Mouse (Mus musculus) kidney, embryonic 15.5 days (tissue): Measurements from ENCODE around the gene Babam2. TPM values are rescaled to one million over a fixed set of nuclear protein-coding genes. Genes with fewer than 3 reads are reported as not detected.

ENCODE experiments used
- ATAC-seq: fragments of 200-750 bp; cut with Nextera tagmentation; replicated peaks from 2 replicates; pipeline ENCODE4 v1.8.0; 2017; ENCODE audit warnings: moderate TSS enrichment; ENCODE audit not compliant: low FRiP score
- H3K27ac ChIP-seq: fragments of 300-500 bp; sonication (generic); 2 replicates; pipeline ENCODE4 v1.5.1; 2015; ENCODE audit warnings: mild to moderate bottlenecking, inconsistent platforms
- H3K27me3 ChIP-seq: fragments of 300-500 bp; sonication (generic); 2 replicates; pipeline ENCODE4 v1.6.1; 2015; ENCODE audit warnings: inconsistent platforms
- H3K36me3 ChIP-seq: fragments of 300-500 bp; sonication (generic); 2 replicates; pipeline ENCODE4 v1.6.1; 2015; ENCODE audit warnings: inconsistent platforms
- H3K4me1 ChIP-seq: fragments of 300-500 bp; sonication (generic); 2 replicates; pipeline ENCODE4 v1.6.1; 2015; ENCODE audit warnings: inconsistent platforms
- H3K4me2 ChIP-seq: fragments of 300-500 bp; sonication (generic); 2 replicates; pipeline ENCODE4 v1.6.1; 2015; ENCODE audit warnings: moderate library complexity, mild to moderate bottlenecking, inconsistent platforms
- H3K4me3 ChIP-seq: fragments of 300-500 bp; sonication (generic); replicated peaks from 2 replicates; pipeline ENCODE4 v1.5.1; 2015; ENCODE audit warnings: mild to moderate bottlenecking, inconsistent platforms
- H3K9ac ChIP-seq: fragments of 300-500 bp; sonication (generic); 2 replicates; pipeline ENCODE4 v1.6.1; 2015; ENCODE audit warnings: mild to moderate bottlenecking, inconsistent platforms
- H3K9me3 ChIP-seq: fragments of 300-500 bp; sonication (generic); replicated peaks from 2 replicates; pipeline ENCODE4 v1.6.1; 2016; ENCODE audit warnings: inconsistent platforms
- WGBS: fragments of 180-500 bp; shearing (Covaris S2); methylation state at CpG from one replicate; pipeline ENCODE4 v1.1.7; 2015; ENCODE audit warnings: mixed read lengths; 5-methylcytosine and 5-hydroxymethylcytosine counted together
- polyA plus RNA-seq: library from polyadenylated mRNA; unstranded; fragments of >200 nt; fragmentation: Nextera tagmentation; extraction: Ambion mirVana; gene quantifications from 2 replicates; pipeline ENCODE4 v1.2.1, GENCODE M21; 2015

Babam2 gene
- polyA plus RNA-seq, 1 experiment from 2014 or later, result 83.2 TPM

DNA sequence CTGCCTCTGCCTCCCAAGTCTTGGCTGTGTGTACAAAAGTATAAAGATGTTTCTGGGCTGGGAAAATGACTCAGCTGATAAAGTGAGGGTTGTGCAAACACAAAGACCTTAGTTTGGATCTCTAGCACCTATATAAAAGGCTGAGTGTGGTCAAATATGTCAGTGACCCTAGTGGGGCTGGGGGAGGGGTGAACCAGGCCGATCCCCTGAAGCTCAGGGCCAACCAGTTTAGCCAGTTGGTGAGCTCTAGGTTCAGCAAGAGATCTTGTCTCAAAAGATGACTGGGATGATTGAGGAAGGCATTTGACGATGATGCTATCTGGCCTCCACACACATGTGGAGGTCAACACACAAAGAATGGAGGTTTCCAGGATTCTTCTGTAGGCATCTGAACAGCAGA is 320.8 kb downstream of the Babam2 start:
- no peak for ATAC-seq
- Histone ChIP-seq H3K36me3 (no peaks in the 10 kb centered on the region), H3K4me3 (no peak overlapping the region), H3K4me1 (no peaks in the 10 kb centered on the region), H3K27me3 (no peaks in the 10 kb centered on the region), H3K4me2 (no peak overlapping the region), H3K27ac (no peak overlapping the region), H3K9me3 (no peaks in the 10 kb centered on the region), H3K9ac (no peak overlapping the region)
- WGBS, result 81% methylated on average over 2 of the region's 2 CpGs

- Histone ChIP-seq H3K27me3 (no peaks in the 10 kb centered on the region), H3K9me3 (no peaks in the 10 kb centered on the region), H3K9ac (no peak overlapping the region), H3K27ac (no peak overlapping the region), H3K4me3 (no peak overlapping the region), H3K4me2 (no peak overlapping the region), H3K4me1 (0 out of 2 replicates have a peak, but pooled peaks cover 6% of the 10 kb centered on the region), H3K36me3 (no peaks in the 10 kb centered on the region)
- no peak for ATAC-seq
- WGBS, result 82% methylated on average over 3 of the region's 3 CpGs
Observed at GRCm38 (mm10) chr5:32029834-32030433, 332.4 kb downstream of the Babam2 start.

DNA sequence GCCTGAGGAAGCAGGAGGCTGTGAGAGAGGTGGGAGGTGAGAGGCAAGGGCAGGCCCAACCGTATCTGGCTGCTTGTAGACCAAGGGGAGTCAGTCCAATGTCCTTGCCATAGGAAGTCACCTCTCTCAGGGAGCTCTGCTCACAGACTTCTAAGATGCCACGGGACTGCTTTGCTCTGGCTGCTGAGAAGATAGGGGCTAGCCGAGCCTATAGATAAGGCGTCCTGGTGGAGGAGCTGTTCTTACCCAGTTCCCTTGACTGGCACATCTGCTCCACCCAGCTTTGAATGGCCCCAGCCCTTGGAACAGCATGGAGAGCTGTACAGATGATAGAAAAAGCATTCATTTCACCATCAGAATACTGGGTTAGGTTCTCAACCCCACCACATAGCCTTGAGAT is 335.7 kb downstream of the Babam2 start:
- H3K36me3 ChIP-seq, result no peaks in the 10 kb centered on the region
- no peaks in the 10 kb centered on the region for H3K9me3 ChIP-seq
- H3K27ac ChIP-seq, result no peak overlapping the region
- no peak for ATAC-seq
- H3K9ac ChIP-seq, result no peak overlapping the region
- no peak overlapping the region for H3K4me2 ChIP-seq
- H3K27me3 ChIP-seq, result no peaks in the 10 kb centered on the region
- H3K4me3 ChIP-seq, result no peak overlapping the region
- 65% methylated on average over 4 of the region's 4 CpGs for WGBS
- H3K4me1 ChIP-seq, result 0 out of 2 replicates have a peak, but pooled peaks cover 6% of the 10 kb centered on the region

- H3K27ac ChIP-seq, result no peak overlapping the region
- no peaks in the 10 kb centered on the region for H3K9me3 ChIP-seq
- no peak overlapping the region for H3K9ac ChIP-seq
- H3K27me3 ChIP-seq, result no peaks in the 10 kb centered on the region
- H3K4me3 ChIP-seq, result no peak overlapping the region
- no peak for ATAC-seq
- H3K36me3 ChIP-seq, result no peaks in the 10 kb centered on the region
- no peak overlapping the region for H3K4me2 ChIP-seq
- 0 out of 2 replicates have a peak, but pooled peaks cover 6% of the 10 kb centered on the region for H3K4me1 ChIP-seq
Observed at GRCm38 (mm10) chr5:32033621-32034020, 336.1 kb downstream of the Babam2 start.

DNA sequence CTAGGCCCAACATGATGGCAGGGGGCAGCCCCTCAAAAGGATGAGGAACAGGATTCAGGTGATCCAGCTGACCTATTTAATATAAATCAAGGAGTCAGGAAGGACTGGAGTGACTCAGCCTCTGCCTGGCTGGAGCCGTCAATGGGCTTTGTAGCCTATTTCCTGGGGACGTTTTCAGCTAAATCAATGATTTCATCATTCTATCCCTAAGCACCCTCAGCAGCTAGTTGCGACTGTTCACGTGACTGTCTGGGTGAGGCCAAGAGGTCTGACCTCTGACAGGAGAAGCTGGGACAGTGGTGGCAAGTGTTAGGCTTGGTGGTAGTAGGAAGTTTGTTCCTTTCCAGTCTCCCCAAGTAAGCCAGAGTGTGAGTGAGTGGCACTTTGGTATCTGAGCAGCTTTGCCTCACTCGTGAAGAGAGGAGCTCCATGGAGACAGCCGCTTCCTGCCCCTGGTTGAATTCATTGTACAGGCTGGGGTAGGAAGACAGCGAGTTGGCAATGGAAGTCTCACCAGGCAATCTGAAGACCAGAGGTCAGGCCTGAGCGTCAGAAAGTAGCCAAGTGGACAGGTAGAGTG is 337.1 kb downstream of the Babam2 start:
- WGBS, result 70% methylated on average over 8 of the region's 8 CpGs
- Histone ChIP-seq H3K36me3 (no peaks in the 10 kb centered on the region), H3K27ac (no peak overlapping the region)

GRCm38 (mm10) chr5:32035721-32036320 is 338.3 kb downstream of the Babam2 start:
- H3K27ac ChIP-seq, result no peak overlapping the region
- H3K27me3 ChIP-seq, result no peaks in the 10 kb centered on the region
- H3K9ac ChIP-seq, result no peak overlapping the region
- no peak overlapping the region for H3K4me2 ChIP-seq
- 0 out of 2 replicates have a peak, but pooled peaks cover 6% of the 10 kb centered on the region for H3K4me1 ChIP-seq
- H3K36me3 ChIP-seq, result no peaks in the 10 kb centered on the region
- ATAC-seq, result no peak
- 71% methylated on average over 7 of the region's 7 CpGs for WGBS
- no peaks in the 10 kb centered on the region for H3K9me3 ChIP-seq
- H3K4me3 ChIP-seq, result no peak overlapping the region

More for the DNA sequence above, 337.1 kb downstream of the Babam2 start:
- Histone ChIP-seq H3K4me3 (no peak overlapping the region), H3K4me1 (0 out of 2 replicates have a peak, but pooled peaks cover 6% of the 10 kb centered on the region), H3K27me3 (no peaks in the 10 kb centered on the region), H3K9me3 (no peaks in the 10 kb centered on the region), H3K4me2 (no peak overlapping the region), H3K9ac (no peak overlapping the region)
- no peak for ATAC-seq

DNA sequence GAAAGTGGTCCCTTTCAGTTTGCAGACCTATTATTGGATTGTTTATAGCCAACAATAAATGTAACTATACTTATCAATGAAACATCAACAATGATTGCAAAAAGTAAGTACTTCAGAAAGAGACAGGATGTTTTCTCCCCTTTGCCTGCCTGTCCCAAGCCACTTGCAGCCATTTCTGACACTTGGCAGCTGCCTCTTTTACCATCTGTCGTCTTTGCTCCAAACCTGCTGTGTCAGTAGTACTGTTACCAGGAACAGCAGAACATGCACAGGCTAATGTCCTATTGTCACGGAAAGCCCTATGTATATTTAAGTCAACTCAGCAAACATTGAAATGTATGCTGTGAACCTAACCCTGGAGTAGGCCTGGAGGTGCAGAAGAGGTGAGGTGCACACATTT is 339.4 kb downstream of the Babam2 start:
- ATAC-seq, result no peak
- no peaks in the 10 kb centered on the region for H3K27me3 ChIP-seq
- 64% methylated on average over 2 of the region's 2 CpGs for WGBS

DNA sequence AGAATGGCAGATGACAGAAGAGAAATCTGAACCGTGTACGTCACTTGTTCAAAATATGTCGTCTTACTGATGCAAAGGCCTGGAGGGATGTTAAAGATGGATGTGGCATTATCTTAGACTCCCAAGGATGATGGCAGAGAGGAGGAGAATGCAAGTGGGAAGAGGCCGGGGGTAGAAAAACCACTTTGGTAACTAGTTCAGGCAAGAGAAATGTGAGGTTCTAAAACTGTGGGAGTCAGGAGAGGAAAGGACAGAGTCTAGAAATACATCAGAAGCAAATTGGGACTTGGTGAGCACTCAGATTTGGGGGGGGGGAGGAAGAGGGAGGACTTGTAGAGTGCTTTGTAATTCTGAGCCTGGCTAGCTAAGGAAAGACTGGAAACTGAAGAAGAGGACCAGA is 340.1 kb downstream of the Babam2 start:
- H3K4me3 ChIP-seq, result no peak overlapping the region
- WGBS, result 95% methylated on average over 4 of the region's 4 CpGs
- H3K4me2 ChIP-seq, result no peak overlapping the region
- no peaks in the 10 kb centered on the region for H3K36me3 ChIP-seq
- H3K9ac ChIP-seq, result no peak overlapping the region
- no peaks in the 10 kb centered on the region for H3K9me3 ChIP-seq
- H3K27ac ChIP-seq, result no peak overlapping the region
- no peaks in the 10 kb centered on the region for H3K27me3 ChIP-seq
- no peak for ATAC-seq
- 0 out of 2 replicates have a peak, but pooled peaks cover 5% of the 10 kb centered on the region for H3K4me1 ChIP-seq

More for the DNA sequence above, 339.4 kb downstream of the Babam2 start:
- Histone ChIP-seq H3K4me2 (no peak overlapping the region), H3K9ac (no peak overlapping the region), H3K36me3 (no peaks in the 10 kb centered on the region), H3K4me1 (0 out of 2 replicates have a peak, but pooled peaks cover 6% of the 10 kb centered on the region), H3K27ac (no peak overlapping the region), H3K4me3 (no peak overlapping the region), H3K9me3 (no peaks in the 10 kb centered on the region)

DNA sequence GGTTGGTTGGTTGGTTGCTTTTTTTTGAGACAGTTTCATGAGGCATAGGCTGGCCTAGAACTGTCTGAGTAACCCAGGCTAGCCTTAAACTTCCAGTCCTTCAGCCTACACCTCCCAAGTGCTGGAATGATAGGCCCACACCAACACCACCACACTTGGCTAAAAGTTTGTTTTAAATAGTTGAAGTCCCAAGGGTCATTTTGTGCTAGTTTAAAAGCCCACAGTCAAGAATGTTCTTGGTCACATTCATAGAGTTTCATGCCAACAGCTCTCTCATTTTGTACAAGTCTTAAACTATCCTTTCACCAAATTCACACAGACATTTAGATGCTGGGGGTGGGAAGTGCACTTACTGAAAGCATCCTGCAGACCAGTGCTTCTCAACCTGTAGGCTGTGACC is 341.5 kb downstream of the Babam2 start:
- ATAC-seq, result no peak
- Histone ChIP-seq H3K27ac (no peak overlapping the region), H3K4me2 (no peak overlapping the region), H3K9ac (no peak overlapping the region), H3K4me3 (no peak overlapping the region), H3K9me3 (no peaks in the 10 kb centered on the region), H3K4me1 (peaks cover 14% of the 10 kb centered on the region), H3K27me3 (no peaks in the 10 kb centered on the region), H3K36me3 (no peaks in the 10 kb centered on the region)

DNA sequence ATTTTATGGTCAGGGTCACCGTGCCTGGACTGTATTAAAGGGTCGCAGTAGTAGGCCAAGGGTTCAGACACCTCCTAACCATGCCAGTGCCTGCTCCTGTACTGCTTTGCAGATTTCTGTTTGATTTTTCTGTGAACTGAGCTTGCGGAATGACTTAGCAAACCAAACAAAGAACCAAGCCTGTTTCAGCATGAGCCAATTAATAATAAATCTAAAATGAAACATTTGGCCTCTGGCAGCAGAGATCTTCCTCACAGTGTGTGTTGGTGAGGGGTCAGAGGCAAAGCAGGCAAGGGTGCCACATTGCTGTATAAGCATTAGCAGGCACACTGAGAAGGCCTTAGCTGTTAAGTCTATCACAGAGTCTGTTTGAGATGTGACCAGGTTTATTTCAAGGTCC is 342.0 kb downstream of the Babam2 start:
- H3K27ac ChIP-seq, result no peak overlapping the region

DNA sequence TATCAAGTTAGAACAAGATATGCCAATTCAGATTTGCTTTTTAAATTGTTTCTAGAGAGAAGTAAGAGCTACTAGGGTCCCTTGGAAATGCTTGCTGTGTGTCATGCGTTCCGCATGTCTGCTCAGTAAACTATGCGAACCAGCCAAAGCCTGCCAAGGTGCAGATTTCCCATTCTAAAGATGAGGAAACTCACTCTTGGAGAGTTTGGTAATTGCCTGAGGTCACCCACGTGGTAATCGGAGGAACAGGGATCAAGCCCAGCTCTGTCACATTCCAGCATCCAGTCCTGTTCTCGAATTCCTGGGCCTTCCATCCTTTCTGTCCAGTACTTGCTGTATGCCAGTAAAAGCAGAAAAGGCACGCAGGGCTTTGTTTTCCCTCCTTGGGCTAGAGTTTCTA is 345.7 kb downstream of the Babam2 start:
- Histone ChIP-seq H3K27me3 (no peaks in the 10 kb centered on the region), H3K4me1 (peaks cover 14% of the 10 kb centered on the region), H3K4me3 (no peak overlapping the region), H3K36me3 (no peaks in the 10 kb centered on the region), H3K9ac (no peak overlapping the region), H3K4me2 (no peak overlapping the region), H3K27ac (peak overlapping the region; percentile 1; the same call in 1 of the 2 replicates), H3K9me3 (no peaks in the 10 kb centered on the region)
- 61% methylated on average over 7 of the region's 7 CpGs for WGBS
- ATAC-seq, result no peak

More for the DNA sequence above, 342.0 kb downstream of the Babam2 start:
- Histone ChIP-seq H3K9ac (no peak overlapping the region), H3K36me3 (no peaks in the 10 kb centered on the region), H3K27me3 (no peaks in the 10 kb centered on the region), H3K4me2 (no peak overlapping the region), H3K4me3 (no peak overlapping the region), H3K4me1 (peaks cover 14% of the 10 kb centered on the region), H3K9me3 (no peaks in the 10 kb centered on the region)
- 85% methylated on average over 3 of the region's 3 CpGs for WGBS
- ATAC-seq, result no peak

DNA sequence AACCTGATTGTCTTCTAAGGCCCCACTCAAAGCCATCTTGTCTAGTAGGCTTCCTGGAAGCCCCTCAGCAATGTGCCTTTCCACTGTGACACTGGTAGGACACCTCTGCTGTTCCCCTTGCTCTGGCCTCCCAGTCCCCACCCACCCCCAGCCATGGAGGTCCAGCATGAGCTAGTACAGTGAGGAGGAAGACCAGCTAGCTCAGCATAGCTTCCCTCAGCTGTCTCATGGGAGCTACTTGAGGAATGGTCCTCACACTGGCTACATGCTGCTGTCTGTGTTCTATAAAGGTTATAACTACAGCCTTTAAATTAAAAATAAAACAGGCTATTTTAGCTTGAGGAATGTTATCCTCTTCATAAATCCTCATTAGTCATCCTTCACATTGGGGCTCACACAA is 346.5 kb downstream of the Babam2 start:
- H3K27ac ChIP-seq, result no peak overlapping the region

More for the DNA sequence above, 346.5 kb downstream of the Babam2 start:
- no peak overlapping the region for H3K4me3 ChIP-seq
- ATAC-seq, result no peak
- H3K4me2 ChIP-seq, result no peak overlapping the region
- H3K9me3 ChIP-seq, result no peaks in the 10 kb centered on the region
- H3K27me3 ChIP-seq, result no peaks in the 10 kb centered on the region
- no peaks in the 10 kb centered on the region for H3K36me3 ChIP-seq
- peaks cover 14% of the 10 kb centered on the region for H3K4me1 ChIP-seq
- no peak overlapping the region for H3K9ac ChIP-seq
